Mouse (Mus musculus): Measurements from ENCODE around the gene Selenof. TPM values are rescaled to one million over a fixed set of nuclear protein-coding genes. Genes with fewer than 3 reads are reported as not detected.

Selenof gene
- total RNA-seq, 2 experiments from 2014 or later, result 169 to 176 TPM

DNA sequence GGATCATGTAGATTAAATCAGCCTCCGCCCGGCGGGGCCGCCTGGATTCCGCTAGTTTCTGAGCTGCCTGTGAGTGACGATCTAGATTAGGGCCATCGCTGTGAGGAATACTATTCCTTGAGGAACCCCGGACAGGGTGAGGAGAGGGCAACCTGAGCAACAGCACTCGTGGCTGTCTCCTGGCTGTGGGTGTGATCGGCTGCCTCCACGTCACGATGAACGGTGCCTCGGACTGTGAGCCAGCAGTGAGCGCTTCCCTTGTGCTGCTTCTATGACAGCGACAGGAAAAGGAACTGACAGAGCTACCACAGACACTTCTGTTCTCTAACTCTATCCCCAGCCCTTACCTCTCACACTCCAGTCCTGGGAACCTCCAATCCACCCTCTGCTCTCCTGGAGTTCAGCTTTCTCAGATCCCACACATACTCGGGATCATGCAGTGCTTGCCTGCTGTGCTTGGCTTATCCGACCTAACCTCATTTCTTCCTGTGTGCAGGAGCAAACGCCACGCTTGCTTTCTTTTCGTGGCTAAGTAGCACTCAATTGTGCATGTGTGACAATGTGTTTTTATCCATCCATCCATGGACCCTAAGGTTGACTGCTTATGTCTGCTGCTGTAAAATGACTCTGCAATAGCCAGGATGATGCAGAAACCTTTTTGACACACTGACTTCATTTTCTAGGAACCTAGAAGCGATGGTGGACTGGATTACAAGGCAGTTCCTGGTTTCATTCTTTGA lies 8.4 kb upstream of the Selenof start:
- DNase-seq, result peak; percentile 24 to 25
- intact Hi-C loops (cut with DNase I), result no loop called here

DNA sequence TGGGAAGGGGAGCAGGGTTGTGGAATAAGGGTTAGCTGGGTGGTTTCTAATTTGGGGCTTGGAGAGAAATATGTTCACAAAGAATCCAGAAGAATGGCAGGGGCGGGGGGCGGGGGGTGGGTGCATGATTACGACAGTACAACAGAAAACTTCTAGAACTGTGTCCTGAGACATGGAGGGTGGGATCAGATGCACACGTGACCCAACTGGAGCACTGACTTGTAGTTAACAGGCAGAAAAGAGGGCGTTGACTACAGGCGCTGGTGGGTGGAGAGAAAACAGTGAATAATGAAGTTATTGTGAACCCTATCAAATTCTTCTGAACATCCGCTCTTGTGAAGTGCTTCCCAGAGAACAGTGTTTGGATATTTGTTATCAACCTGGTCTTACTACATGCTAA lies 6.2 kb upstream of the Selenof start:
- intact Hi-C loops (cut with DNase I), result no loop called here
- DNase-seq, result no peak

DNA sequence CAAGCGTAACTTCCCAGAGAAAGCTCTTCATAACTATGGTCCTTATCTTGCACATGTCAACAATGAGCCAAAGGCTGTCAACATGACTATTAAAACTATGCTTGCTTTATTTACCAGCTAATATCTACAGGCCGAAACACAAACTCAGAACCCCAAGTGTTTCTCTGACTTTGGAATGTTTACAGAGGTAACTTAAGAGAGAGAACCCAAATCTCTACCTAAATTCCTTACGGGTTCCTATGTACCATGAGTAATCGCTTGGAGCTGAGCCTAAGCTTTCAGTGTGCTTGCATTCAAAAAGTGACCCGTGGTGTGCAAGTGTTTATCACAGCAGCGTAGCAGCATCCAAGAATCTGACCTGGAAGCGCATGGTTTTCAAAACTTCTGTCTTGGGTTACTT lies 4.9 kb upstream of the Selenof start:
- DNase-seq, result no peak
- intact Hi-C loops (cut with DNase I), result loop anchor here (5.0 kb wide), 1 partner anchor 33 kb away; no protein-coding TSS in a partner anchor

- DNase-seq, result peak in 1 of 2 experiments; percentile 17
- intact Hi-C loops (cut with DNase I), result loop anchor here (5.0 kb wide), 1 partner anchor 37 kb away; no protein-coding TSS in a partner anchor
Observed at GRCm38 (mm10) chr3:144568861-144569361, 1.2 kb upstream of the Selenof start.

- intact Hi-C loops (cut with DNase I), result loop anchor here (5.0 kb wide), 1 partner anchor 37 kb away; no protein-coding TSS in a partner anchor
- DNase-seq, result peak in 1 of 2 experiments; percentile 53
Observed at GRCm38 (mm10) chr3:144569401-144569971, 618 bp upstream of the Selenof start.

- intact Hi-C loops (cut with DNase I), result loop anchor here (2.0 kb wide), 2 partner anchors 46 to 150 kb away; partner anchors contain the start of gene Sh3glb1
- DNase-seq, result no peak
Observed at GRCm38 (mm10) chr3:144570816-144571487, 848 bp downstream of the Selenof start.

GRCm38 (mm10) chr3:144574256-144574655 lies 4.2 kb downstream of the Selenof start:
- no peak for DNase-seq
- intact Hi-C loops (cut with DNase I), result no loop called here

- no peak for DNase-seq
- intact Hi-C loops (cut with DNase I), result no loop called here
Observed at GRCm38 (mm10) chr3:144577366-144578340, 7.5 kb downstream of the Selenof start.

DNA sequence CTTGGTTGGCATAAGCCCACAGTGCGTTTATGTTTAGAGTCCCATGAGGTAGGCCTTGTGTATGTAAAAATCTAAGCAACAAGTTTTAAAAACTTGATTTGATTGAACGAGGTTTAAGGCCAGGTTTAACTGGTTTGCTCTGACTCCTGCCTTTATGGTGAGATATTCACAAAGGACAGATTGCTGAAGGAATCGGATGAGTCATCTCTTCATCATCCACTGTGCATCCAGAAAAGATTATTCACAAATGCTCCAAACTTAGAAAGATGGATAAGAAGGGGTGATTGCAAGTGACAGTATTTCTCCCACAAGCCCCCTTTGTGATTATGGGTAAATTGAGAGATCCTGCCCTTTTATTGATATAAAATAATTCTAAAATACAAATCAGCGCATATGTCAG lies 8.8 kb downstream of the Selenof start:
- intact Hi-C loops (cut with DNase I), result no loop called here
- no peak for DNase-seq

DNA sequence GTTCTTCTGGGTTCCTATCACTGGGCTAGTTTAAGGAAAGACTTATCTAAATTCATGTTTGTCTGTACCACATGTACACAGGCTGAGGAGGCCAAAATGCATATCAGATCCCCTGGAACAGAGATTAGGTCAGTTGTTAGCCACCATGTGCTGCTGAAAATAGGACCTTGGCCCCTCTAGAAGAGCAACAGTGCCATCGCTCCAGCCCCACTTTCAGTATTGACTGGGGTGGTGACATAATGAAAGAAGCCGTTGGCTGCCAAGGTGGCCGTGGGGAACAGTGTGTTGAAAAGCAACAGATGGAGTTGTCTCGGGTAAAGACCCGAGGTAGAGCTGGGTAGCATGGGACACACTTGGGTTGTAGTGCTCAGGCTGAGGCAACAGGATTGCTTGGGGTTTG lies 9.7 kb downstream of the Selenof start:
- intact Hi-C loops (cut with DNase I), result no loop called here
- no peak for DNase-seq

- no peak for DNase-seq
Observed at GRCm38 (mm10) chr3:144580281-144580680, 10.2 kb downstream of the Selenof start.

GRCm38 (mm10) chr3:144581842-144582241 lies 11.7 kb downstream of the Selenof start:
- intact Hi-C loops (cut with DNase I), result no loop called here
- no peak for DNase-seq

More at GRCm38 (mm10) chr3:144580281-144580680, 10.2 kb downstream of the Selenof start:
- intact Hi-C loops (cut with DNase I), result no loop called here

- intact Hi-C loops (cut with DNase I), result no loop called here
- DNase-seq, result no peak
Observed at GRCm38 (mm10) chr3:144582306-144582705, 12.2 kb downstream of the Selenof start.

GRCm38 (mm10) chr3:144583789-144584188 lies 13.7 kb downstream of the Selenof start:
- intact Hi-C loops (cut with DNase I), result no loop called here
- DNase-seq, result no peak

DNA sequence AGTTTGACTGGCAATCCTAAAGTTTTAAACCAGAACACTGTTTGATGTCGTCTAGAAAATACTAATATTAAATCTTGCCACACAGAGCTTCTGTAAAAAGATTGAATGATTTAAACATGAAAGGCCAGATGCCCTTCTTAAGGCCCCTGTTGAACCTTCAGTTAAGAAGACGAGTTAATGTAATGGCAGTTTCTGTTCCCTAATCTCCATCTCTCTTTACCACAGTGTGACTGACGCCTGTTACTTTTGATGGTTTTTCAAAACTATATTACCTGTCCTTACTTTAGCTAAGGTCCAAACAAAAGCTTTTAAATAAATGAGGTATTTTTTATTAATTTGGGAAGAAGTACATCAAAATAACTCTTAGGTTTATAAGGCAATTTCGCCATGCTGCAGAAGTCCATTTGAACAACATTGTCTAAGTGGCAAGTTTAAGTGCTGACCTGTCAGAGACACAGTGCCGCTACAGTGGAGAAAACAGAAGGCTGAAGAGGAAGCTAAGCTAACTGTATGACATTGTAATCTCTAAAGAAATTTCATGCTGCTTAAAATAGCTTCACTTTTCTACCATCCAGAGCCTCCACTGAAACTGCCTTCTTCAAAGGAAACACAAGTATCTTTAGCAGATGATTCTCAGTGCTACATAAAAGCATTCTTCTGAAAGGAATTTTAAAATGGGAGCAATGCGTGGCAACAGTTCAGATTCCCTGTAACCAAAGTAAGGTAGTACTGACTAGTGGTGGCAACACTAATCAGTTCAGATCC lies 14.9 kb downstream of the Selenof start:
- no peak for DNase-seq
- intact Hi-C loops (cut with DNase I), result no loop called here

GRCm38 (mm10) chr3:144586731-144587130 lies 16.6 kb downstream of the Selenof start:
- DNase-seq, result peak in 1 of 2 experiments; percentile 25
- intact Hi-C loops (cut with DNase I), result no loop called here

GRCm38 (mm10) chr3:144589189-144589890 lies 19.2 kb downstream of the Selenof start:
- DNase-seq, result no peak
- intact Hi-C loops (cut with DNase I), result no loop called here

DNA sequence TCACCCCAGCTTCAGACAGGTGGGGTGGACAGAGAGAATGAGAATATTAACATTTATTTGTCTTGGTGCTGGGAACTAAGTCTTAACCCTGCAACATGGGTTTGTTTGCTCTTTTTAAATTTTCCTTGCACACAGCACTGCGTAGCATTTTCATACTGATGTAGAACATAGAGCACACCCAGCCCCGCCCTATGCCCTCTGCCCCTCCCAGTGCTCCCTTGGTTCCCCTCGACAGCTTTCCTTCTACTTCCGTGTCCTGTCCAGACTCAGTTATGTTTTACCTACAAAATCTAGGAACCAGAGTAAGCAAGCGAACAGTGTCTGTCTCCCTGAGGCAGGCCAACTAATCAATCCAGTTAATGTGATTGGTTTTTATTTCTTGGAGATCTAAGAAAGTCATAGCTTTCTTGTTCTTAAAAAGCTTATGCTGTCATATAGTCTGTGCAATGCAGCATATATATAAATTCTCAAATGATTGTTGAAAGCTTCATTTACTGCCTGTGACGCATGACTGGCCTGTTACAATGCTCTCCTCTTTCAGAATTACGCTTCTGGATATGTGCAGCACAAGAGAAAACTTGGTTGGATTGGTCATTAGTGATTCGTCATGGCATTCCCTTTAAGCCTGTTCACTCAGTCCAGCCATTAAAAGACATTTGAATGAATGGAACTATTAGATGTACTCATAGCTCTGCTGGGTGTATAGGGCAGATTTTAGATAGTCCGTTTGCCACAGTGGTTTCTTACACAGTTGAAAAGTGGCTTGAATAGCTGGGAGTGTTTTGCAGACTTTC lies 23.1 kb downstream of the Selenof start:
- DNase-seq, result no peak
- intact Hi-C loops (cut with DNase I), result no loop called here
